Mouse (Mus musculus) kidney, postnatal 10 days (tissue): ENCODE measurements at regions not wholly inside any gene's neighbourhood (a gene's known extent, or its start where the extent isn't known, plus 50 kb on each side); places are given as distances from the start of the nearest gene placed in this dataset.

ENCODE experiments used
- DNase-seq: peaks from one replicate; pipeline ENCODE4 v3.0.0; 2021; ENCODE audit warnings: mixed read lengths

DNA sequence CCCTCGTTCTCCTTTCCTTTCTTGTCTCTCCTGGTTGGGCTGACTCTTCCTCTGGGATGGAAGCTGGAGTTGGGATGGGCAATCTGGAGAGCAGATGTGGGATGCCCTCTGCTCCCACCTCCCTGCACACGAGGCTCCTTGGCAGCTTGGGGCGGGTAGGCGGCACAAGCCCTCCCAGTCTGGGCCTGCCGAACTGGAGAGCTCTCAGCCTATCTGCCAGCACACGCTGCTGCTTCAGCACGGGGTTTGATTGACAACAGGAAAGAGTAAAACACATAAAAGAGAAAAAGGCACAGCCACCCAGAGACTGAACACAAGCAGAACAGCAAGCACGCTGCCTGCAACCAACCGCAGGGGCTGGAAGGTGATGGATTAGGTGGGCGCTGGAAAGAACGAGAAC is 121.9 kb upstream of the Pja1 start:
- DNase-seq, result no peak

DNA sequence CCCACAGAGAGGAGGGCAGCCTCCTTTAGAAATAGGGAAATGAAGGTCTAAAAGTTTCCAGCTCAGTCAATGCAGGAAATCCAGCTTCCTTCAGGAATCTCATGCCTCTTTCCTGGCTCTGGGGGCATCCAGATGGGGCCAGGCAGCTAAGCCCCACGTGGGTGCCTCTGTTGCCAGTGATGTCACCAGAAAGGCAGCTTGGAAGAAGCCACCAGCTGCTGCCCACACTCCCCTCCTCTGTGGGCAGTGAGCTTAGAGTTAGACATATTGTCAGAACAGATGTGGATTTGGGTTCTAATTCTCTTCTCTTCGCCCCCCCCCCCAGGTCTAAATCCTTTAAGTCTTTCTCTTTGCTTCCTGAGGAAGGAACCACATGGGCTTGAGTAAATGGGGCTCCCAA is 116.2 kb upstream of the Pja1 start:
- no peak for DNase-seq

DNA sequence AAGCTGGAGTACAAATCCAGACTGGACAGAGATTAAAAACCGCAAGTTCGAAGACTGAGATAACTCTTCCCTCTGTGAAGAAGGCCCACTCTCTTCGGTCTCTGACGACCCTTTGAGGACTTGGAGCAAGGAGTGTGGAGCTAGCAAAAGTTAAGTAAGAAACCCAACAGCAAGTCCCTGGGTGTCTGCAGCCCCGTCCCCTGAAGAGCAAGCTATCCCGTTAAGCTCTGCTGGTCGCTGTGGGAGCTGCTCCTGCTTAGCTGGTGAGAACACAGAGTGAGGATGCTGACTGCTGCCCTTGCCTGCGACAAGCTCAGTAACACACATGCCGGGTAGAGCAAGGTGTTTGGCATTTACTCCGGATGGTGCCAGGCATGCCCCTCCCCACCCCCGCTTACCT is 115.2 kb upstream of the Pja1 start:
- DNase-seq, result no peak

DNA sequence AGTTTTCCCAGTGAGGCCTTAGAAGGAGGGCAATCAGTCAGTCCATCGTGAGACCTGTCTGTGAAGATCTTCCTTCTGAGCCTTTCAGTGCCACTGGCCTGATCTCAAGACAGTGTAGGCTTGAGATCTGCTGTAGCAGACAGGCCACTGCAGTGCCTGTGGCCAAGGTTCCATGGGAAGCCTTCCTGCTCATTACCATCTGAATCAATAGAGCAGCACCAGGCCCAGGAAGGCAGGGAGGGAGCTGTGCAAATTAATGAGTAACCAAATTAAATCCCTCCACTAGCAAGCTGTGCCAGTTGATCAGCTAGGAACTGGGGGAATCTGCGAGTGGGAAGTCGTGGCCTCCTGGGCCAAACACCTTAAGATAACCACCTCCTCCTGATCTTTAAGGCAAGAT is 114.6 kb upstream of the Pja1 start:
- peak; percentile 29 for DNase-seq

DNA sequence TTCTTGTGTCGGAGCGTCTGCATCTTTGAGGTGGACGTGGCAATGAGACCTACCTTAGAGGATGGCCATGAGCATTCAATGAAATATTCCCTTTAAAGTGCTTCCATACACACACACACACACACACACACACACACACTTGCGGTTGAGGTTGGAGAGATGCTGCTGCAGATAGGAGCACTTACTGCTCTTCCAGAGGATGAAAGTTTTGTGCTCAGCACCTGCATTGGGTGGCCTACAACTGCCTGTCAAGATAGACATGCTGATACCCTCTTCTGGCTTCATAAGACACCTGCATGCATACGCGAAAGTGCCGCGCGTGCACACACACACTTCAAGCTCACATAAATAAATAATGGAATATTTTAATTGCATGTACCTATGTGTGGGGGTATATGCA is 111.5 kb upstream of the Pja1 start:
- DNase-seq, result no peak

DNA sequence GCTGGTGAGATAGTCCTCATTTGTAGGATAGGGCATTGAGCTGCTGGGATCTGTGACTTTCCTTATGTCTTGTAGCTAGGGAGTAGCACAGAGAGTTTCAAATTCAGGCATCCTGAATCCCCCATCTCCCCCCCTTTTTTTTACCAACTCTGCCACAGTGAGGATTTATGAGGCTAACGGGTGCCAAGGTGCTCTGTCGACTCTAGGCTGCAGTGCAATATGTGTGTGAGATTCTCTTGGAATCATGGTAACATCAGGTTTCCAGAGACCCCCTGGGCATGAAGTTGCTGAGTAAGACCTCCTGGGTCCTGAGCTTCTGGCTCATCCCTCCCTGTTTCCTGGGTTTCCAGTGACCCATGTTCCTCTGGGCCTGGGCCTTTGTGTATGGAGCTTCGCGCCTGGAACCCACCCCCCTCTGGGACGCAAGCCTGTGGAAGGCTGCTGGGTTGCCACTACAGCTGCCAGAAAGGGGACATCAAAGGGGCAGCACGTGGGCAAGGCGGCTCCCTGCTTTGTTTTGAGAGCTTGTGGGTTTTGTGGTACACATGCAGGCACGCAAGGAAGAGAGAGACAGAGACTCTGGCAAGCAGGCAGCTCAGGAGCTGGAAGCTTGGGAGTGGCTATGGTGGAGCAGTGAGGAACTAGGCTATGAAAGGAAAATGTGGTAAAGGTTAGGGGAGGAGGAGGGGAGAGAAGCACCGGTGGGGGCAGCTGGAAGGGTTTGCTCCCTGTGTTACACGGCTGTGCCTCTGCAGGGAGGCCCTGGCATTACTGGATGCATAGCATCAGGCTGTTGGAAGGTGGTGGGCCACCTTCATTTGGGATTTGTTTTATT is 110.8 kb upstream of the Pja1 start:
- no peak for DNase-seq

DNA sequence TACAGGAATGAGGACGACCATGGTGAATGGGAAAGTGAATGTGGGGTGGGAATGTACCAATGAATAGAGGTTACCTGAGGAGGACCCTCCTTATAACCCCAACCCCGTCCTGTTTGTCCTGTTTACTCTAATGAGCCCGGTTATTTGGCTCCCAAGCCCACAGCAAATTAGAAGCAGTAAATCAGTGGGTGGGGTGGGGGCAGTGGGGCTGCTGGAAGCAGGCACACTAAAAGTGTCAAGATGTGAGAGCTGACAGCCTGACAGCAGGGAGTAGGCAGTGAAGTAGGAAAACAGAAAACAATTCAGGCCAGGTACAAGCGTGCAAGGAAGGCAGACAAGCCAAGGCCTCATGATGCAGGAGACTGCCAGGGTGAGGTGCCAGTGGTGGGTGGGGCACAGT is 108.1 kb upstream of the Pja1 start:
- DNase-seq, result no peak

DNA sequence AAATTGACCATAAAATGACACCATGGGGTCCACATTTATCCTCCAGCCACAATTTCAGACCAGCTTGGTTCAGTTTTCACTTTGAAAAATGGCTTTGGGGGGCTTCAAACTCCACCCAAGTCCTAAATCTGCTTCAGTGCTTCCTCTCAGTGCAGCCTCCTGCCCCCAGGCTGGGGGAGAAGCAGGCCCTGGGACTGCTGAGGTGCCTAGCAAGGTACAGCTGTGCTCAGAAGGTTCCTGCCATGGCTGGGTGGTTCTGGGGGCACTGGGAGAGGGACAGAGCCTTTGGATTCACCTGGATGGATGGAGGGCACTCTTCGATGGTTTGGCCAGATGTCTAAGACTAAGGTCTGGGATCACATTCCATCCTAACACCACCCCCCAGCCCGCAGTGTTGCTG is 107.7 kb upstream of the Pja1 start:
- no peak for DNase-seq

DNA sequence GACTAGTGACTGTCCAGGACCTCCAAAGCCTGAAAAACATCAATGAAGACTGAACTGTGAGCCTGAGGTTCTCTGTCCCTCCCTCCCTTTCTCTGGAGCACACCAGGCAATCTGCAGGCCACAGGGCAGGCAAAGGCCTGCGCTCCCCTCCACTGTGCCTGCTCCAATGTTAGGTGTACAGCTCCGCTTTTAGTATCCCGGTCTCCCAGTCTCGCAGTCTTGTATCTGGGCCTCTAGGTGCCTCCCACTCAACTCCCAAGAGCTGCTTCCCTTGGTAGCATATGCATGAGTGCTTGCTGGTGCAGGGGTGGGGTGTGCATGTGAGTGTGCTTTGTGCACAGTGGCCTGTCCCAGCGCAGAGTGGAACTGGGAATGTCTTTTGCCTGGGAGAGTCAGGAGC is 104.0 kb upstream of the Pja1 start:
- DNase-seq, result peak; percentile 17

DNA sequence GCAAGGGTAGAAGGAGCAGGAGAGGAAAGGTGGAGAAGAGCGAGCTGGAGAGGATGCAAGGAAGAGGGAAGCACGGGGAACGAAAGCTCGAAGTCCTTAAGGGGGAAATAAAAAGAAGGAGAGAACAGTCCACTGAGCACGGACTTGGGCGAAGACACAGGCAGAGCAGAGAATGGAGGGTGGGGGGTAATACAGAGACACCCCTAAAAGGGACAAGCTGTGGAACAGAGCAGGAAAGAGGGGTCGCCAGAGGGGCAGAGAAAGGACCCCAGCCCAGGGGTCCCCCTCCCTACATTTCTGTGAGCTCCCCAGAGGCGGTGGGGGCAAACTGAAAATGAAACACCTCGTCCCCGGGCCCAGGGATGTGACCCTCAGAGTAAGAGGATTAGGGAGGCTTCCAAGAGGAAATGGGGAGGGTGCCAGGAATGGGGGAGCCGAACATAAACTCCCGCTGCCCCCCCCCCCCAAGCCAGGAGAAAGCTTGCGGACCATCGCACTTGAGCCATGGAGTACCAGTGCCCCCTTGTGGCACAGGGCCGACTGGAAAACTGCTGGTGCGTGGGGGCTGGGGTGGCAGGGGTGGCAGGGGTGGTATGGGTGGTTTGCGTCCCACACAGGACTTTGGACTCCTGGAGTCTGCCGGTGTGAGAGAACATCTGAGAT is 103.5 kb upstream of the Pja1 start:
- DNase-seq, result peak; percentile 85

DNA sequence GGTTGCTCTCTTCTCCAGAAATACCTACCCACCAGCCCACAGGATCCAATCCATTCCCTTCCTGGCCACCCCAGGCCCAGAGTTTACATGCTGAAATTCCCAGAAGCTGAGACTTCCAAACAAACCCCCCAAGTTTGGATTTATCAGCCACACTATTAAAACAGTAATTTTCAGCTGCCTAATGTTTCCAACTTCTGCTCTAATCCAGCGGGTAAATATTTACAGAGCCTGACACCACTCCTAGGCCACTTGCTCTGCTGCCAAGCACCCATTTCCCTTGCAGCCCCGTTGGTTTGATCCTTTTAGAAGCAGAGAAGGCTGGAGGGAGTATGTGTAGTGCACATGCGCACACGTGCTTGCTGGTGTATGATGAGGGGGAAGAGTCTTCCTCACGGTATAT is 99.1 kb upstream of the Pja1 start:
- no peak for DNase-seq

DNA sequence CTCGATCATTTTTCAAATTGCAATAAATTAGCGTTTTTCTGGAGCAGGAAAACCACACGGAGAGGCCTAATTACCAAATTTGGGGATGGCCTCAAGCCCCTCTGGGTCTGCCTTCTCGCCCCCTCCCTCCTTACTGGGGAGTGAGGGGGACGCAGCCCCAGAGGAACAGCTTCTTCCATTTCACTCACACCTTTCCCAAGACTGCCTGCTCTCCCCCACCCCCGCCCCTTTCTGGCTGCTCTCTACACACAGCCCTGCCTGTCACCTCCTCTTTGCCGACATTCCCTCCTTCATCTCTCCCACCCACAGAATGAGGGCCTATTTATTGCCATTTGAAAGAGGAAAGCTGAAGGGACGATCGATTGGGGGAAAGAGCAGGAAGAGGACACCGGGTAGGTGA is 97.2 kb upstream of the Pja1 start:
- no peak for DNase-seq

DNA sequence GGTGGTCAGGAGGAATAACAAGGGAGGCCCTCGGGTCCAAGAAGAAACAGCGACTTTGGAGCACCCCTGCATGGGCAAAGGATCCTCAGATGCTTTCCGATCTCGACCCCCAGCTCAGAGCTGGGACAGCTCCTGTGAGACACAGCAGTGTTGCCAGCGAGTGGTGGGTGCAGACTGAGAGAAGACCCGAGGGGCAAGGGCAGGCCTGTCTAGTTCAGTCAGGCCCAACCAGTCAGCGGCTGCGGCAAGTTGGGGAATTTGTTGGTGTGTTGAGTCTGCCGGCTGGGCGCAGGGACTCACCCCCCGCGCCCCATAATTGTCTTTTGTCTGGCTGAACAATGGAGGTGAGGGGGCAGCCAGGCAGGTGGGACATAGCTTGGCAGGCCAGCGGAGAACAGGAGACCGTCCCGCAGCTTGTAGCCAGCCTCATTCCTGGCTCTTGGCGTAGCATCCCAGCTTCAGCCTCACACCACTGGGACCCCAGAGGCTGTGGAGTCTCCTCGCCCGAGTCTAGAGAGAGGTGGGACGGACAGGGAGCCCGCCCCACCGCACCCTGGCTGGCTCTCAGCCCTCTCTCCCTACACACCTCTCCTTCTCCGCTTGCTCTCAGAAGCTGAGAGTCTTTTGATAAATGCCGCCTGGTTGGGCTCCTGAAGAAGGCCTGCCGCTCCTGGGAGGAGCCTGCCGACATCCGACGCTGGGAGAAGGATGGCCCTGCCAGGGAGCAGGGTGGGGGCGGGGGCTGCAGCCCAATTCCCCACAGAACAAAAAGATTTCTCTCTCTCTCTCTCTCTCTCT is 96.5 kb upstream of the Pja1 start:
- DNase-seq, result peak; percentile 55

DNA sequence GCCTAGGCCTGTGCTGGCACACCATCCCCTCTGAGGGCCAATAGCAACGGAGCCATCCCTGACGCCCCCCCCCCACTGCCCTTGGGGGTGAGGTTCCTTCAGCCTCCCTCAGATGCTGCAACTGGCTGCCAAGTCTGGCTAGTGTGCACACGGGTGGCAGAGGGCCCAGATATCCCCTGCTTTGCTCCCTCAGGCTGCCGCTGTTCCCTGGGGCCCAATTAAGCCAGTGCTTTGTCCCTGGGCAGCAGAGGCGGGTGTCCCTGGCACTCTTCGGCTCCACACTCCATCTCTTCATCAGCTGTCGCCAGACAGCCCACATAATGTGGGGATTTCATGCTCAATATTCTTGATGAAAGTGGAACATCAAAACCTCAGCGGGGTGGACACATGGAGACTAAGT is 90.9 kb upstream of the Pja1 start:
- no peak for DNase-seq

DNA sequence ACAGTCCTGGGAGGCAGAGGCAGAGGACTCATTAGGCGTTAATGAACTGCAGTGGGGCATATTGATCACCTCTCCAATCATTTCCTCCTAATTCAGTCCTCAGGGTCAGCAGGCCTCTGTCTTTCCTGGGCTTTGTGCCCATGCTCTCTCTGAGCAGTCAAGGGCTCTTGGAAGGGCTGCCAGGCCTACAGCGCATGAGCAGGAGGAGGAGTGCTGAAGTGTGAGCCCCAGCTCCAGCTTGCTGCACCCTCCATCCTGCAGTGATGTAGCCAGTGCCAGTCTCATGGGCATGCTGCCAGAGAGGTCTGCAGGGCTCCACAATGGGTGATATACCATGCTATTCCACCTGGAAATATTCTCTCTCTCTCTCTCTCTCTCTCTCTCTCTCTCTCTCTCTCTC is 89.6 kb upstream of the Pja1 start:
- DNase-seq, result no peak

DNA sequence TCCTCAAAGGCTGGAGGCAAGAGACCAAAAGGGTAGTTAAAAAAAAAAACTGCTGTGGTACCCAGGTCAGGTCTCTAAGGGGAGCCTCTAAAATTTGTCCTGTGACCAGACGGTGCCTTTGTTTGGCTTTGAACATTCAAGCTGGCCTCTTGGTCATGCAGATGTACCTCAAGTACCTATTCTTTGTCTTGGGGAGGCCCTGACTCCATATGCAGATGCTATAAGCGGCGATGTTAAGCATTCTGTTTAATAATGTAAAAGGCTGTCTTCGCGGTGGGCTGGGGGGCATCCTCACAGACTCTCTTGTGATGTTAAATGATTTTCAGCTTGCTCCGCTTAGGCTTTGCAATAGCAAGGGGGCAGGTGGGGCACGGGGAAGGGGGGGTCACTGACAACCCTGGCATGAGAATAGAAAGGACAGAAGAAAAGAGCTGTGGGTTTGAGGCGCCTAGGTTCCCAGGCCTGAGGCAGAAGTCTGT is 85.8 kb upstream of the Pja1 start:
- DNase-seq, result no peak

DNA sequence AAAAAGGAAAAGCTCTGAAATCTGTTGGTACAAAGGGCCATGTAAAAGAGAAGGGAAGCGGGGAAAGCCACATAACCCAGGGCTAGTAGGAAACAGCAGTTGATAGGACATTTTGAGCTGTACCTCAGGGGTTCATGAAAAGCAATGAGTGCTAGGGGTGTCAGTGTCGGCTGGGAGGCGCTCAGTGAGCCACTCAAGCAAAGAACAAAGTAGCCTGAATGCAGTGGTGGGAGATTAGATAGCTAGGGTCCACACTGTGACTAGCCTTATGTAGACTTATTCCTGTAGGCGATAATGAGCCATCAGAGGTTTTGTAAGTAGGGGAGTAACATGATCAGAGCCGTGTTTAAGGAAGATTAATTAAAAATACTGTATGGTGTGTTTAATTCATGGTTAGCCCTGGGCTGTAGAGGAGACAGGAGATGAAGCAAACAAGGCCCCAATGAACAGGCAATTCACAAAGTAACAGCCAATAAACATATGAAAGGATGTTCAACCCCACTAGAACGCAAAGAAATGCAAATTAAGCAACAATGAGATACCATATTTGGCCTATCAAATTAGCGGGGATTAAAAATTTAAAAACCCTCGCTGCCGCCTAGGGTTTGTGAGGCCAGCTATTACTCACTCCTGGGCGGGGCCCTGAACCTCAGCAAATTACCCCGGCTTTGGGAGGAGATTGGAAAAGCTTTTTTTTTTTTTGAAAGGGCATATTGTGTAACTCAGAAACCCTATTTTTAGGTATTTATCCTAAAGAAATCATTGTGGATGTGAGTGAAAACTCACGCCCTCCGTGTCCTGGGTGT is 85.1 kb upstream of the Pja1 start:
- DNase-seq, result no peak

DNA sequence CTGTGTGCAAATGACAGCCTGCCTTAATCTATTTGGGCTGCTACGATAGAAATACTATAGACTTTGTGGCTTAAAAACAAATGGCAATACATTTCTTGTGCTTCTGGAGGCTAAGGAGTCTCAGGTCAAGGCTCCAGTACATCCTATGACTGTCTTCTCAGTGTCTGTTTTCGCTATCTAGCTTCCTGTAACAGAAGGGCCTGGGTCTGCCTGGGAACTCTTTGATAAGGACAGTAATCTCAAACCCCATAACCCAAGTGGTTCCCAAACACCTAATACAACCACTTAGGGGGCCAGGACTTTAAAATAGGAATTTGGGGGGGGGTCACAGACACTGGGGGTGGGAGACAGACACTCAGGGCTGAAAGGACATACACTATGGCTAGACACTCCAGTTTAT is 81.7 kb upstream of the Pja1 start:
- no peak for DNase-seq

DNA sequence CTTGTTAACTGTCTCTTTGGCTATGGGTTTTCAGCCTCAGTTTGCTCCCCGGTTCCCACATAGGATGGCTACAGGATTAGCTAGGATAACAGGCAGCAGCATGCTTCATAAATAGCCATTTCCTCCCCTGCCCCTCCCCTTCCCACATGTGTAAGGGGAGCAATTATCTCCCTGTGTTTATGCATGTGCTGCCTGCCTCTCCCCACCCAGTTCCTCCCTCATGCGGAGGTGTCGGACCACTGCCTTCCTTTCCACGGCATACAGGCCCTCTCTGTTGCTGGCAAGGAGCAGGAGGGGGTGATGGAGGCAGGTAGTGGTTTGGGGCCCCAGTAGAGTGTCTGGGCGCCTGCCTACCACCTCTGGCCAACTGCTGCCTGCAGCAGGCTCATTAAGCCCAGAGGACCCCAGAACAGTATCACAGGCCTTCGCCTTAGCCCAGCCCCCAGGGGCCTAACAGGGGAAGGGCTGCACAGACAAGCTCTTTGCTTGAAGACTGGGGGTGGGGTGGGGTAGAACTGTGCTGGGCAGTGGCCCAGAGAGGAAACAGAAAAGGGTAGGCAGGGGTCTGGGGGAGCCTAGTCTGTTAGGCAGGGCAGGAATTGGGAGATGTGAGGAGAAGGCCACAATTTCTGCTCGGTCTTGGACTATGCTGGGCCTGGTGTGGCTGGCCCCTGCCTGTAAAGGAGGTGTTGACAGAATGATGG is 79.1 kb upstream of the Pja1 start:
- no peak for DNase-seq

DNA sequence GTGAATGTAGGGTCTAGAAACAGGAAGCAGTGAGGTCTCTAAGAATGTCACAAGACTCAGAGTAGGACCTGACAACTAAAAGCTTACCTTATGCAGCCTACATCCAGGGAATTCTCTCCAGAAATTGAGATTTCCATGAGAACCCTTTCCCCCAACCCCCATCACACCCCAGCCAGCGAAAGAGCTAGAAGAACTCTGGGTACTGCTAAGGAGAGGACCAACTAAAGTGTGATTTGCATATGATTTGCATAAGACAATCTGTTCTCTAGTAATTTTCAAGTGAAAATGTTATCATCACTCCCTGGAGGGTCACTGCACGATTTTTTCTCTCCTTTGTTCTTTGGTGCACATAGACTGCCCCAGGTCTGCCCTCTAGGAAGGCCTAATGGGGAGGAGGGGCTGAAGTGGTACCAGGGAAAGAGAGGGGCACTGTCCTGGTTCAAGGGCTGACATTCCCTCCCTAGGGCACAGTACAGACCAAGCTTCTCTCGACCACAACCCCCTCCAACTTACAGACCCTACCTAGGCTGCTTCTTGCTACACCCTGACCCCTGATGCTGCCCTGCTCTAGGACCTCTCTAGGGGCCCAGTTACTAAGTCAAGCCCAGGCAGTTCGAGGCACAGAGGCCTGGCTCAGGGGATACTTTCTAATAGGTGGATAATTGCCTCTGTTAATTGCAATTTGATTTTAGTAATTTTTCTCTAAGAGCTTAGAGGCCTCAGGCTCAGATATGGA is 77.4 kb upstream of the Pja1 start:
- DNase-seq, result no peak

DNA sequence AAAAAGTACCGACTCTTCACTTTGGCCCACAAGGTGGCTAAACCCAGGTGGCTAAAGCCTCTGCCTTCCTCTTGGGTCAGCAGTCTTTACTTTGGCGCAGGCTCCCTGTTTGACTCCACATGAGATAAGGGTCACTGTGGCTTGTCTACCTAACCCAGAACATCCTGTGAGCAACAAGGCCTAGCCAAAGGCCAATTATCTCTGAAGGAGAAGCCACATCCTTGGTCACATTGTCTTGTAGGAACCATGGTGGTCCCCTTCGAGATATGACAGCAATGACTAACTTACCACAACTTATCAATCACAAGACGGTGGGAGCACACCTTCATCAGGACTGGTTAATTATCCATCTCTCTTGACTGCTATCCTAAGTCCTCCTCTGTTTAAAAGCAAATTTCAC is 73.3 kb upstream of the Pja1 start:
- no peak for DNase-seq

DNA sequence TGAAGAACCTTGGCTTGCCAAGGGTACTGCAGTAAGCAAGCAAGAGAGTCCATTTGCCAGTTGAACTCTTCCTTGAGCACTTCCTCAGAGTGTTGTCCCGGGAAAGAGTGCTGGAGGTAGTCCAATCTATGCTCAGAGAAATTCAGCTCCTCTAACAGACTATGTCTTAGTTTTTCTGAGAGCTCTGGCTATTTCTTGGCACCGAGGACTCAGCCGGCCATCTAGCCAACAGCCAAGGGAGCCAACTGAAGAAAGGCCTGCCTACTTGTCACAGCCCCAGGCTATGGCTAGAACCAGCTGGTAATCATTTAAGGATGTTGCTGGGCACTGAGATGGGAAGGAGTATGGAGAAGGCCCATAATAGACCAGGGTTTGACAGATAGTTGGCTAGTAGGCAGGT is 70.8 kb upstream of the Pja1 start:
- DNase-seq, result no peak
